Mouse (Mus musculus) C2C12 (cell line): Measurements from ENCODE around the gene Efna3.

ENCODE experiments used
- CEBPB ChIP-seq: IDR thresholded peaks from one replicate; pipeline ENCODE4 v1.6.1; 2011; ENCODE audit warnings: low read depth, mild to moderate bottlenecking, control low read depth, moderate library complexity
- CTCF ChIP-seq: IDR thresholded peaks from one replicate; pipeline ENCODE4 v1.5.1; 2011; ENCODE audit not compliant: control insufficient read depth, insufficient read depth, insufficient read length
- USF1 ChIP-seq: IDR thresholded peaks from one replicate; pipeline ENCODE4 v1.6.1; 2011; ENCODE audit warnings: low read depth, mild to moderate bottlenecking, control low read depth, moderate library complexity

DNA sequence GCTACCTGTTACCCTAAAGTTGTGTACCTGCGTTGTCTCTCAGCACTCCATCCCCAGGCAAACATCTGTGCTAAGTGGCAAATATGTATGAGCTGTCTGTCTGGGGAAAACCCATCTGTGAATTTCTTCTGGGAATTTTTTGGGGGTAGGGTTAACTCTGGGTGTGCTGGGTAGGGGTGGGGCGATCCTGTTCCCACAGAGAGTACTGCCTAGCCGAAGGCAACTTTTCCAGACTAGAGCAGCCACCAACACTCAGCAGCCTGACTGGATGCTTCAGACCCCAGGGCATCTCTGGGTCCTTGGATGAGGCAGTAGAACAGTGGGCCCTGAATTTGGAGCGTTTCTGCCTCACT is 40.5 kb downstream of the Efna3 start:
- no peak for TF ChIP-seq CTCF
- no peak for TF ChIP-seq USF1
- TF ChIP-seq CEBPB = no peak
